Mouse (Mus musculus): ENCODE data around the gene Safb.

Safb gene

GRCm38 (mm10) chr17:56584257-56585130 lies at the start of gene Safb, which contains the start of gene Safb2:
TSS of gene Safb (plus strand) at chr17:56584825.
TSS of gene Safb2 (minus strand) at chr17:56584585.
- DNase-seq, result peak; percentile 99 to 100

GRCm38 (mm10) chr17:56536192-56536591 lies 48.4 kb upstream of the Safb start:
- peak; percentile 74 to 84 for DNase-seq

GRCm38 (mm10) chr17:56536874-56537273 lies 47.8 kb upstream of the Safb start:
- peak in 1 of 2 experiments; percentile 44 for DNase-seq

GRCm38 (mm10) chr17:56537912-56538311 lies 46.7 kb upstream of the Safb start:
- peak; percentile 64 to 82 for DNase-seq

GRCm38 (mm10) chr17:56540562-56540975 lies 44.1 kb upstream of the Safb start:
- no peak for DNase-seq

GRCm38 (mm10) chr17:56542736-56543135 lies 41.9 kb upstream of the Safb start:
- no peak for DNase-seq

GRCm38 (mm10) chr17:56543684-56544224 lies 40.9 kb upstream of the Safb start:
- no peak for DNase-seq

GRCm38 (mm10) chr17:56544699-56545387 lies 39.8 kb upstream of the Safb start:
- no peak for DNase-seq

- DNase-seq, result no peak
These were observed 38.7 kb upstream of the Safb start for GRCm38 (mm10) chr17:56545945-56546344.

GRCm38 (mm10) chr17:56546576-56546975 lies 38.0 kb upstream of the Safb start:
- no peak for DNase-seq

GRCm38 (mm10) chr17:56547116-56547845 lies 37.3 kb upstream of the Safb start:
- peak; percentile 94 to 97 for DNase-seq

- DNase-seq, result peak in 1 of 2 experiments; percentile 59
These were observed 36.6 kb upstream of the Safb start for GRCm38 (mm10) chr17:56547846-56548604.

- DNase-seq, result no peak
These were observed 36.0 kb upstream of the Safb start for GRCm38 (mm10) chr17:56548605-56549105.

GRCm38 (mm10) chr17:56550784-56551475 lies 33.7 kb upstream of the Safb start:
- peak in 1 of 2 experiments; percentile 30 for DNase-seq

- no peak for DNase-seq
These were observed 32.6 kb upstream of the Safb start for GRCm38 (mm10) chr17:56551841-56552581.

GRCm38 (mm10) chr17:56552781-56553363 lies 31.8 kb upstream of the Safb start:
- peak; percentile 89 to 92 for DNase-seq

- DNase-seq, result no peak
These were observed 30.5 kb upstream of the Safb start, which contains the start of gene Gm20219 for GRCm38 (mm10) chr17:56554122-56554551. TSS of gene Gm20219 (minus strand) at chr17:56554387.

- DNase-seq, result peak; percentile 86 to 87
These were observed 26.2 kb upstream of the Safb start for GRCm38 (mm10) chr17:56558448-56558847.

GRCm38 (mm10) chr17:56559386-56559785 lies 25.2 kb upstream of the Safb start:
- peak in 1 of 2 experiments; percentile 15 for DNase-seq

GRCm38 (mm10) chr17:56560131-56560530 lies 24.5 kb upstream of the Safb start:
- no peak for DNase-seq

All from cerebellum, postnatal 10 days (tissue).